Comparison of ENCODE assay signal across 8 mouse cellular contexts in genomic region chr13:64153083-64153682, GRCm38 (mm10). TPM values are rescaled to one million over a fixed set of nuclear protein-coding genes. Genes with fewer than 3 reads are reported as not detected.
DNase-seq lines count a peak whose midpoint lies in the region; ATAC-seq lines count a peak whose summit lies in the region.

Gene Zfp367, minus strand, starts transcription at chr13:64153202.

- no peaks in the 10 kb centered on the region for H3K9me3 ChIP-seq in heart, embryonic 13.5 days
- no peaks in the 10 kb centered on the region for H3K9me3 ChIP-seq in liver, embryonic 12.5 days (replicated peaks)
- no peaks in the 10 kb centered on the region for H3K9me3 ChIP-seq in stomach, embryonic 15.5 days

- H3K9ac ChIP-seq in heart, embryonic 13.5 days: peak within 1 kb of the TSS; percentile 91
- peak within 1 kb of the TSS; percentile 99 for H3K9ac ChIP-seq in liver, embryonic 12.5 days
- H3K9ac ChIP-seq in stomach, embryonic 15.5 days: peak within 1 kb of the TSS; percentile 80

- DNase-seq in CD4-positive, CD25-positive, alpha-beta regulatory T cell, adult 2 months (ENCODE audit: low read depth, low spot score): peak; percentile 98
- DNase-seq in fat pad, adult 2 months (ENCODE audit: extremely low read depth, low read depth, low spot score): peak; percentile 69
- DNase-seq in kidney, postnatal 10 days: peak; percentile 99
- DNase-seq in natural killer cell, adult 2 months (ENCODE audit: low spot score in 2 of 2): peak; percentile 99

- H3K4me3 ChIP-seq in brown adipose tissue, adult 24 weeks (ENCODE audit: insufficient read depth, low read depth, low read length): peak within 1 kb of the TSS; percentile 94
- H3K4me3 ChIP-seq in heart, embryonic 13.5 days: peak within 1 kb of the TSS; percentile 94
- H3K4me3 ChIP-seq in liver, embryonic 12.5 days: peak within 1 kb of the TSS; percentile 98
- H3K4me3 ChIP-seq in stomach, embryonic 15.5 days (replicated peaks): peak within 1 kb of the TSS; percentile 96

- under 1% methylated on average over 56 of the region's 56 CpGs for WGBS in heart, embryonic 13.5 days
- WGBS in liver, embryonic 12.5 days (ENCODE audit: insufficient replicate concordance): 2% methylated on average over 55 of the region's 56 CpGs
- WGBS in stomach, embryonic 15.5 days: under 1% methylated on average over 54 of the region's 56 CpGs

- no peaks in the 10 kb centered on the region for H3K36me3 ChIP-seq in heart, embryonic 13.5 days
- peaks cover 14% of the 10 kb centered on the region for H3K36me3 ChIP-seq in liver, embryonic 12.5 days
- H3K36me3 ChIP-seq in stomach, embryonic 15.5 days: no peaks in the 10 kb centered on the region

- peak within 1 kb of the TSS; percentile 95 for H3K4me2 ChIP-seq in heart, embryonic 13.5 days
- peak within 1 kb of the TSS; percentile 87 for H3K4me2 ChIP-seq in liver, embryonic 12.5 days
- peak within 1 kb of the TSS; percentile 85 for H3K4me2 ChIP-seq in stomach, embryonic 15.5 days

- peak; percentile 89 for ATAC-seq in heart, embryonic 13.5 days (ENCODE audit: extremely low read depth, insufficient number of reproducible peaks, low FRiP score, low TSS enrichment)
- ATAC-seq in liver, embryonic 12.5 days: peak; percentile 94
- peak; percentile 96 for ATAC-seq in stomach, embryonic 15.5 days (ENCODE audit: insufficient read depth, low FRiP score, low read depth)

- peak within 1 kb of the TSS; percentile 46; the same call in 1 of the 2 replicates for H3K27ac ChIP-seq in brown adipose tissue, adult 24 weeks (replicated peaks; ENCODE audit: low read depth, low read length)
- peak within 1 kb of the TSS; percentile 96 for H3K27ac ChIP-seq in heart, embryonic 13.5 days (replicated peaks)
- H3K27ac ChIP-seq in liver, embryonic 12.5 days: peak within 1 kb of the TSS; percentile 98
- H3K27ac ChIP-seq in stomach, embryonic 15.5 days: peak within 1 kb of the TSS; percentile 91

- H3K27me3 ChIP-seq in heart, embryonic 13.5 days (replicated peaks): no peaks in the 10 kb centered on the region
- H3K27me3 ChIP-seq in liver, embryonic 12.5 days (replicated peaks): 0 out of 2 replicates have a peak, but pooled peaks cover 7% of the 10 kb centered on the region
- no peaks in the 10 kb centered on the region for H3K27me3 ChIP-seq in stomach, embryonic 15.5 days (replicated peaks)

- no peaks in the 10 kb centered on the region for H3K4me1 ChIP-seq in brown adipose tissue, adult 24 weeks (ENCODE audit: control insufficient read depth, insufficient read depth, insufficient read length, low read length)
- peaks cover 53% of the 10 kb centered on the region for H3K4me1 ChIP-seq in heart, embryonic 13.5 days
- peaks cover 49% of the 10 kb centered on the region for H3K4me1 ChIP-seq in liver, embryonic 12.5 days
- H3K4me1 ChIP-seq in stomach, embryonic 15.5 days: peaks cover 9% of the 10 kb centered on the region

RNA-seq across cellular contexts. Expression of gene Zfp367, which starts in this region (rescaled TPM):
- 5.9 and 14.9 TPM in 2 replicates for polyA plus RNA-seq in brown adipose tissue, adult 24 weeks (2012; ENCODE audit: insufficient read depth, insufficient read length, missing spikeins)
- polyA plus RNA-seq in heart, embryonic 13.5 days (2015; fragmentation: Nextera tagmentation; extraction: Ambion mirVana): 20.9 and 21.9 TPM in 2 replicates
- 26.1 and 27.2 TPM in 2 replicates for polyA plus RNA-seq in liver, embryonic 12.5 days (2016; fragmentation: Nextera tagmentation; extraction: Ambion mirVana)
- polyA plus RNA-seq in stomach, embryonic 15.5 days (2015; fragmentation: Nextera tagmentation; extraction: Ambion mirVana): 22.7 and 23.9 TPM in 2 replicates

Comparison
In these comparisons a context has a peak if more than half of its experiments do, and no peak if none do; other contexts are left out.
1. Peak in every context shown above with its lines: DNase-seq, ATAC-seq, H3K4me3 ChIP-seq and H3K27ac ChIP-seq.
2. H3K27ac ChIP-seq: peak in every context shown above with its lines; median percentile 98 in liver, embryonic 12.5 days; 96 in heart, embryonic 13.5 days; 91 in stomach, embryonic 15.5 days; 46 in brown adipose tissue, adult 24 weeks.